Mouse (Mus musculus) liver, adult (tissue): ENCODE results near the gene Gramd1b.

Source experiments
- GATA4 ChIP-seq: IDR thresholded peaks from 2 replicates; pipeline ENCODE4 v1.6.1; 2014; ENCODE audit warnings: mild to moderate bottlenecking, low read length; ENCODE audit not compliant: insufficient replicate concordance

Gramd1b gene

DNA sequence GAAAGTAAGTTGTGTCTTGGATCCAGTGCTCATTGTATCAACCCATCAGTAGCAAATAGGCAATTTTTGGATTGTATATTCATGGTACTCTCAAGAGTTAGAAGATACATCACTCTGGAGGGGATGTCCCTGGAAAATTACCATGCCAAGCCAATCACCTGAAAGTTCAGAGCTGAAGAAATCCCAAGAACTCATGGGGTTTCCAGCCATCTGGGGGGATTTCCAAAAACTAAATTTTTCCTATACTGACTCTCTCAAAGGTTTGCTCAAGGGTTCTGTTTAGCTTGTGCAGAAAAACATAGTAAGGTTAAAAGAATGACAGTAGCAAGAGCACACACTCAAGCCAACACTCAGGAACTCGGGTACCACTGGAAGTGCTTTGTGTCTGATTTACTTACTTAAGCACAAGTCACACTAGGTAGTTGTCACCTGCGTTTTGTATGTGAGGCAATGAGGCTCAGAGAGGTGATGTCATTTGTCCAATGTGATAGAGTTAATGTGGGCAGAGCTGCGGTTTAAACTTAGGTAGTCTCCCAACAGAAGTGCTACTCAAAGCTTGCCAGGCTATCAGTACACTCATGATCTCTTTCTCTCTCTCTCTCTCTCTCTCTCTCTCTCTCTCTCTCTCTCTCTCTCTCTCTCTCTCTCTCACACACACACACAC, 6.0 kb upstream of the Gramd1b start:
- TF ChIP-seq GATA4: no peak

DNA sequence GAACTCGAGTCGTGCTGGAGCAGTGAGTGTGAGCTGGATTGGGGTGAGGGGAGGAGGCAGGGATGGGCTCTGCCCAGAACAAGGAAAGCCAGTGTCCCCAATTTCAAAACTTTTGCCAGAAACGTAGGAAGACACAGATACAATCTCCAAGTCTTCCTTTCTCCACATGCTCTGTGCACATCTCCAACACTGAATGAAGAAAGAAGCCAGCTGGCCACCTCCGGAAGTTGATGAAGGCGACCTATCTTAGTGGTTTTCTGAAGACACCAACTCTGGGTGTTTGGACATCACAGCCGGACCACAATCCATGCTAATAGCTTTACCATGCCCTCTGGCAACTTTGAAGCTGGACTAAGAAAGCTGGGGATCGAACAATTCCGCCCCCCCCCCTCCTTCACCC, 647 bp downstream of the Gramd1b start:
- no peak for TF ChIP-seq GATA4

DNA sequence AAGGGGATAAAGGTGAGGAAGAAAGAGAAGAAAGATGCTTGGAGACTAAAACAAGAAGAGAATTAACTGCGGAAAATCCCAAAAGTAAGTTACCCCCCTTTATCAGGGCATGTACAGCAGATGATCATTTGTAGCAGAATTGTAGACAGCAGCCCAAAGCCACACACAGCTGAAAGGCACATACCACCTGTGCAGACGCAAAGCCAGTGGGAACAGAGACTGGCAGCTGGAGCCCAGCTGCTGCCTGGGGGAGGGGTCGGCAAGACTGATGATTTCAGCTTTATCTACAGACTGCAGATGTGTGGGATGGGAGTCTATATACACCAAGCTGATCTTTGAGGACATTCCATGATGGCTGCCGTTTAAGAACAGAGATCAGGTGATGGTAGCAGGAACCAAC, 2.5 kb downstream of the Gramd1b start:
- TF ChIP-seq GATA4: no peak

DNA sequence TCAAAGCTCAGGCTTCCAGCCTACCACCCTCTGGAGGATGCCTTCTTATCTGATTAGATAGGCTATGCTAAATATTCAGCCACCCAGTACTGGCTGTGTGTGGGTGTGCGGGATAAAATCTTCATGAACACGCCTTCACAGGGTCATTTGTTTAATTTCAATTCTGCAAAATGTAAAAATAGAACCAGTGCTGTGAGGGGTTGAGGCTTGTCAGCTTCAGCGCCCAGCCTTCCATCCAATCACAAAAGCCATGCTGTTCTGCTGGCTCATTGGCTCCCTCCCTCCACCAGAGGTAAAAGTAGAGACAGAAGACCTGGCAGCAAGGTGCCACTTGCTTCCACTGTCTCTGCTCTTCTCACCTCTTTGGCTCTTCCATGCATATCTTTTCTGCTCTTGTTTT, 4.3 kb downstream of the Gramd1b start:
- TF ChIP-seq GATA4: no peak

DNA sequence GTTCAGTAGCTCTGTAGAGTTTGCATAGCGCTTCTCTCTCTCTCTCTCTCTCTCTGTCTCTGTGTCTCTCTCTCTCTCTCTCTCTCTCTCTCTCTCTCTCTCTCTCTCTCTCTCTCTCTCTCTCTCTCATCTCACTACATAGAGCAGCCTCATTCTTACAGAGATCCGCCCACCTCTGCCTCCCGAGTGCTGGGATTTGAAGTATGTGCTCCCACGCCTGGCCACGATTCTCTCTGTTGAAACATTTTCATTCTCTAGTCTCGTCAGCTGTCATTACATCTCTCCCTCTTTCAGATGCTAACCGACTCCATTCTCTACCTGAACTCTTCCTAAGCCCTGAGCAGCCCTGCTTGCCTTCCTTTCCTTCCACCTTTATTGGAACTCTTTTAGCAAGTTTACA, 9.0 kb downstream of the Gramd1b start:
- TF ChIP-seq GATA4: no peak

DNA sequence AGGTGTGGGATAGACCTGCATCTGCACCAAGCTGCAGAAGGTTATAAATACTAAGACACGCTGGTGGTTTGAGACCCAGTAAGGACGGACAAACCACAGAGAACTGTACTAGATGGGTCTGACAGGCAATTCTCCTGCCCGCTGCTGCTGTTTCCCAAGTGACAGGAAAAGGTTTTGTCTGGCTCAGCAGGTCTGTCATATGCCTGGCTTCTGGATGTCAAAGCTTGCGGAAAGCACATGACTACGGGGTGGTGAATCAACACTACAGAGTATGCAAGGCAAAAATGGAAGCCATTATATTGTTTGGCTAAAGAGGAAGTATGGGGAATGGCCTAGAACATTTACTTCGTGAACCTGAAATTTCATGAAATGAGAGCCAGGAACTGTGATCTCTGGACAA, 10.1 kb downstream of the Gramd1b start:
- no peak for TF ChIP-seq GATA4

DNA sequence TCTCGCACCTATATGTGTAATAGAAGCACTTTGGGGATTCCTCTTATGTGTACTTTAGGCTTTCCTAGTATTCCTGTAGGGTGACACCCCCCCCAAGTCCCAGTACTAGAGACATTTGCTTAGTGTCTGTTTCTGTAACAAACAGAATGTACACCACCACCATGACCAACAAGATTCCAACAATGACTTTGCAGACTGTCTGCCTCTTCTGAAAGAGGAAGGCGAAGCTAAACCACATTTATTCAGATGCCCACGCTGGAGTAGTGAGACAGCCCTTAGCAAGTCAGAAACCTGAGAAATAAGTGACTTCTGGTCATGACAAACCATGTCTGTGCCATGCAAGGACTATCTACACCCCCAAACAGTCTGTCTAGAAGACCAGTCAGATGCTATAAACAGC, 11.9 kb downstream of the Gramd1b start:
- no peak for TF ChIP-seq GATA4

DNA sequence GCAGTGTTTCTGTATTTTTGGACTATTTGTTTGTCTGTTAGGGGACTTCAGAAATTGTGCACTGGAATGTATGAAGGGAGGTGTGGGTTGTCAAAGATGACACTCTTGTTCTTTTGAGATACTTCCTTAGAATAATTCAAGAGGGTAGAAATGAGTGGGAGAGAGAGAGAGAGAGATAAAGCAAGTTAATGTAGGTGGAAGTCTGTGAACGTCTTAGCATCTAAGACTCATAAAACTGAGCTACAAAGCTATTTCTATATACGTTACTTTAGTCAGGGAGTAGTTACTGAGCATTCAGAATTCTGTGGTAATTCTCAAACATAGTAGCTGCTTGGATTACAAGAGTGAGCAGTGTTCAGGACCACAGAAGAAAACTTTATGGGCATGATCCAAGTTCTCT, 19.2 kb downstream of the Gramd1b start:
- no peak for TF ChIP-seq GATA4

DNA sequence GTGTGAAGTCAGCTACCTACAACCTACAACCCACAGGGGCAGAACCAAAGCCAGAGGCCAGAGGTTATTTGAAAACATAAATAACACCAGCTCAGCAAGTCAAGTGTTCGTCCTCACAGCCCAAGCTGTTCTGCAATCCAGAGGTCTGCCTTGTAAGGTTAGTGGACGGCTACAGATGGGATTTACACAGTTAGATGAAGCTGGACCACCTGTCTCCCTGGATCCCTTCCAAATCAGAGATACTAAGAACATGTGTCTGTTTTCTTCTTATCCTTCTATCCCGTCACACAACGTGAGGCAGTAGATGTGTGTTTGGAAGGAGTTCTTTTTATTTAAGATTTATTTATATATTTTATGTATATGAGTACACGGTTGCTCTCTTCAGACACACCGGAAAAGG, 21.7 kb downstream of the Gramd1b start:
- no peak for TF ChIP-seq GATA4

DNA sequence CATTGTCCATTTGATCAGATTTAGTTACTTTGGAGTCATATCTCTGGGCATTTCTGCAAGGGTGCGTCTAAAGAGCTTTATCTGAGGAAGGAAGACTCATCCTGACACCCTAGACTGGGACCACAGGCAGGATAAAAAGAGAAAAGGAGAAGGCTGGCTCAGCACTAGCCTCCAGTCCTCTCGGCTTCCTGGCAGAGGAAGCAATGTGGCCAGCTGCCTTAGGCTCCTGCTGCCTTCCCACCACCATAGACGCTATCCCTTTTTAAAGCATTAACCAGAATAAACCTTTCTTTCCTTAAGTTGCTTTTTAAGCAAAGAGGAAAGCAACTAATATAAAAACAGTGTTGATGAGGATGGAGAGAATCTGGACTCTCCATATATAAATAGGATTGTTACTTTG, 24.6 kb downstream of the Gramd1b start:
- TF ChIP-seq GATA4: no peak

DNA sequence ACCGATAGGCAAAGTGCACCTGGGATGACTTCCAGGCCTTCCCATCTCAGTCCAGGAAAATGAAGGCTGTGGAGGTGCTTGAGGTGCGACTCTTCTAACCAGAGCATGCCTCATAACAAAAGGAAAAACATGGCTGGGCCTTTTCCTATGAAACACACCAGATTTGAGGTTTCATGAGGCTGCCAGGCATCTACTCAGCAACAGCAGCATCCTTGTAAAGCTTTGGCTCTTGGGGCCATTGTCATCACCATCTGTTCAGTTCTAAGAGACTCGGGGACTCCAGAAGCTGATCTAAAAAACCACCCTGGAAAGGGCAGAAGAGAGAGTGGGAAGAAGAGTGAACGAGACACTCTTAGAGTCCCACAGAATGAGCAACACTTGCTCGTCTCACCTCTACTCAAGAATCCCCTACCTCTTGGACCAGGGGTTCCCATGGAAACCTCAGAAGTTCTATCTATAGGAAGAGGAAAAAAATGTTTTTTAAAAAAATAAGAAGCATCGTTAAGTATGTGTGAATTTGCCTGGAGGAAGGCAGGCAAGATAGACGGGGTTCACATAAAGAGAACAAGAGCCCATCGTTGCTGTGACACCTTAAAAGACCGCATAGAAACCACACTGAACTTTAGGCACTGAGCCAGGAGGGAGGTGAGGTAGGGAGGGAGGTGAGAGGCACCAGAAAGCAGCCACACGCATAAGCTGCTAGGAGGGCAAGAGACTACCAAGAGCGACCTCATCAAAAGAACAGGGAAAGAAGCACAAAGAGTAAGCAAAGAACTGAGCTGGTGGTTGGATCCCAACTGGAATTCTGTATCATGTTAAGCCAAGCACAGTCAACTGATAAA, 25.5 kb downstream of the Gramd1b start:
- no peak for TF ChIP-seq GATA4

DNA sequence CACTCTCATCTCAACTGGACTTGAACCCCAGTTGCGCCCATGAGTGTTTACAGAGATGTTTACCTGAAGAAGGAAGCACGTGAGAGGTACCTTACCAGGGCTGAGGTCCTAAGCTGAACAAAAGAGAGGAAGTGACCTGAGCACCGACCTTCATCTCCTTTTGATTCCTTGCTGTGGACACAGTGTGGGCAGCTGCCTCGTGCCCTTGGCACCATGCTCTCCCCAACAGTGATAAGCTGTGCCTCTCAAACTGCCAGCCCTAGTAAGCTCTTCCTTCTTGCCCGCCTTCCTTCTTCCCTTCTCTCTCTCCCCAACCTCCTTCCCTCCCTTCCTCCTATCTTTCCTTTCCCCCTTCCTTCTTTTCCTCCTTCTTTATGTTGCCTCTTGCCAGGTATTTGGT, 26.3 kb downstream of the Gramd1b start:
- TF ChIP-seq GATA4: no peak

DNA sequence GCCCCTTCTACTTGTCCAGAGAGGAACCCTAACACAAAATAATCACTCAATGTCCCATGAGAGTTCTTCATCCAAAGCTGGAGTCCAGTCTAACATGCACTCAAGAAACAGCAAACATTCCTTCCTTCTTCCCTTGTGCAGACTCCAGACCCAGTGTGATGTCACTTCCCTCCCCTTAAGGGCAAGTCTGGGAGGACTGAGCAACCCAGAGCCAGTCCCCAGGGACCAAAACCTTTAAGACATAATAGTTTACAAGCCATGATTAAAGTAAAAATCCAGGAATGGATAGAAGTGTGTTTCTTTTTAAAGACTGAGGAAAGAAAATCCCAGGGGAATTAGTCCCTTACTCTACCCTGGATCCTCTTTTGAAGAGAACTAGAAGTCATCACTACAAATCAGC, 30.5 kb downstream of the Gramd1b start:
- TF ChIP-seq GATA4: no peak

DNA sequence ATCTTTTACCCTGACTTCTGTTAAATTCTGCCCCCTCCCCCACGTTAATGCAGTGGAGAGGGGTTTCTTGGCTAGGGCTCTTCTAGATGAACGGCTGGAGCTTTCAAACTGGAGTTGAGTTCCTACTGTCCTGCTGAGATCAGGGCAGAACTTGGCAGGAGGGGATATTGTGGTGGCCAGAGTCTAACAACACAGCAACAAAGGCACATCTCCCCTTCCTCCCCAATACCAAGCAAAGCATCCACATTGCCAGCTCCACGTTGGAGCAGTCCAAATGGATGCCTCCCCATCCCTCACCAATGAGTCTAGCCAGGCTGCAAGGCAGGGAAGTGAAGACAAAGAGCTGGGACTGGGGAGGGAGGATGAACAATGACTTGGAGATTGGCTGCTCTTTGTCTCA, 49.9 kb downstream of the Gramd1b start:
- no peak for TF ChIP-seq GATA4

DNA sequence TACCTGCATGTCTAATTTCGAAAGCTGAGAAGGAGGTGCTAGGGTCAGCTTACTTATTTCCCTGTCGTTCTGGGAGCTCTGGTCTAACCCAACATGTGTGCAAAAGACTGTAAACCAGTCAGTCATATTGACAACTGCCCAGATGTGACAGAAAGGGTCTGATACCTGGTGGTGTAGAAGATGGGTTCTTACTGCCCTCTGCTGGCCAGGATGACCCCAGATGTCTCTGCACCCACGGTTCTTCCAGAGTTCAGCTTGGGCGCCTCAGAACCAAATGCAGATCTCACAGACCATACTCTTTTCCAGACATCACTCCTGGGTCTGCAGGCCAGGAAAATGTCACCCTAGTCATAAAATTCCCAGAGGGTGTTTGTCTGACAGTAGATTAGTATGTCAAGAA, 51.9 kb downstream of the Gramd1b start:
- no peak for TF ChIP-seq GATA4

DNA sequence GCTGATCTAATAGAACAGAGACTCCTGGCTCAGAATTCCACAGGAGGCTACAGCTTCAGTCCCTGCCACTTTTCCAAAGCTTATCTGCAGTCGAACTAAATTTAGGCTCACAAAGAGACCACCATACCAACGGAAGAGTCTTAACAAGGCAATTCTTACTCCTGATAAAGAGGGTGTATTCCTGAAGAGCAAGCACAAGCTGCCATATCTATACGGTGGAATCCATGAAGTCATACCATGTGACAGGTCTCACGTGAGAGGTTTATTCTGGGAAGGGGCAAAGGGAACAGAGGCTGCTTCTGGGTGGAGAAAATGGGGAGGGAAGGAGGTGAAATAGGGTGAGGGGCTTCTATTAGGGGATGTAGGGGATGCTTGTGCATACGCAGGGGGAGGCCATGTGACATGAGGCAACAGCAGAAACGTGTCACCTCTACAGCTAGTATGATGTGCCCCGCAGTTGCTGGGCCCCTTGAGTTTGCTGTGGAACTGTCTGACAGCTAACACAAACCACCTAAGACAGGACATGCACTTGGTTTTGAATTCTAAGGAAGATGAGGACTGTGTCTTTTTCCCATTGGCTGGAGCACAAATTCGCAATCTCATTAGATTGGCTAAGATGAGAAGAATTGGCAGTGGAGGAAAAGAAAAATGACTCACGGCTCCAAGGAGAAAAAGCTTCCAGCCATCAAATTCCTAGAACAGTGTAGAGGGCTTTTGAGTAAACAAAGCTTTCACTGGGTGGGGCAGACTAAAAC, 52.9 kb downstream of the Gramd1b start:
- no peak for TF ChIP-seq GATA4
